ENCODE assay signal across 19 mouse cellular contexts in genomic region chr5:111003750-111004149, GRCm38 (mm10).
"Had no signal": no experiment of that assay in that cellular context is flagged by ENCODE, and none has a peak within 500 bp of the region (broad histone marks: within the 10 kb centered on the region; RNA-seq: fewer than 3 reads in every experiment).

No protein-coding gene starts in this region.

- H3K27ac ChIP-seq: midbrain, embryonic 10.5 days; midbrain, embryonic 12.5 days; neural tube, embryonic 13.5 days; neural tube, embryonic 15.5 days had no signal

- DNase-seq: lung, adult 18-20 months; lung, embryonic 14.5 days; lung, postnatal 14 days; lung, postnatal 4 days; midbrain, embryonic 14.5 days; retina, postnatal 1 day; right cerebral cortex, adult 18-20 months; right cerebral cortex, postnatal 25 days; right cerebral cortex, postnatal 4 days; spleen, adult 18-20 months; thymus, adult 18-20 months; thymus, postnatal 14 days; thymus, postnatal 36 days had no signal

- H3K4me2 ChIP-seq: lung, embryonic 14.5 days; midbrain, embryonic 12.5 days; neural tube, embryonic 13.5 days; neural tube, embryonic 15.5 days had no signal

- H3K36me3 ChIP-seq: midbrain, embryonic 10.5 days; midbrain, embryonic 12.5 days; neural tube, embryonic 13.5 days; neural tube, embryonic 15.5 days had no signal

- ATAC-seq: midbrain, embryonic 16.5 days had no signal

- H3K9me3 ChIP-seq: midbrain, embryonic 10.5 days; midbrain, embryonic 12.5 days; neural tube, embryonic 13.5 days; neural tube, embryonic 15.5 days had no signal

- H3K27me3 ChIP-seq: midbrain, embryonic 12.5 days; neural tube, embryonic 13.5 days; neural tube, embryonic 15.5 days had no signal

- H3K4me3 ChIP-seq: midbrain, embryonic 10.5 days; midbrain, embryonic 12.5 days; myocyte; neural tube, embryonic 13.5 days; neural tube, embryonic 15.5 days had no signal

- H3K9ac ChIP-seq: lung, embryonic 14.5 days; midbrain, embryonic 12.5 days; neural tube, embryonic 13.5 days; neural tube, embryonic 15.5 days had no signal
